Mouse (Mus musculus) bone marrow macrophage, adult 2 months (primary cell): ENCODE results near the gene Acpp. TPM values are rescaled to one million over a fixed set of nuclear protein-coding genes. Genes with fewer than 3 reads are reported as not detected.

Source experiments
- H3K27ac ChIP-seq: 2 replicates; pipeline ENCODE4 v1.5.1; 2012; ENCODE audit warnings: low read depth, low read length; ENCODE audit not compliant: insufficient read depth
- H3K4me1 ChIP-seq: 2 replicates; pipeline ENCODE4 v1.6.1; 2012; ENCODE audit warnings: low read length; ENCODE audit not compliant: control insufficient read depth, insufficient read depth
- H3K4me3 ChIP-seq: 2 replicates; pipeline ENCODE4 v1.5.1; 2012; ENCODE audit warnings: mild to moderate bottlenecking, low read length, moderate library complexity; ENCODE audit not compliant: insufficient read depth
- CTCF ChIP-seq: IDR thresholded peaks from 2 replicates; pipeline ENCODE4 v1.5.1; 2012; ENCODE audit warnings: low read depth, mild to moderate bottlenecking, low read length, moderate library complexity
- POLR2A ChIP-seq: IDR thresholded peaks from 2 replicates; pipeline ENCODE4 v1.6.1; 2012; ENCODE audit warnings: mild to moderate bottlenecking, low read depth, low read length, borderline replicate concordance
- polyA plus RNA-seq: library from polyadenylated mRNA; stranded (reverse); fragments of >200 nt; gene quantifications from 2 replicates; pipeline ENCODE4 v1.2.4, GENCODE M21; 2012; ENCODE audit not compliant: missing spikeins, insufficient read depth, insufficient read length

Acpp gene
- polyA plus RNA-seq, 1 experiment = 10.5 TPM

DNA sequence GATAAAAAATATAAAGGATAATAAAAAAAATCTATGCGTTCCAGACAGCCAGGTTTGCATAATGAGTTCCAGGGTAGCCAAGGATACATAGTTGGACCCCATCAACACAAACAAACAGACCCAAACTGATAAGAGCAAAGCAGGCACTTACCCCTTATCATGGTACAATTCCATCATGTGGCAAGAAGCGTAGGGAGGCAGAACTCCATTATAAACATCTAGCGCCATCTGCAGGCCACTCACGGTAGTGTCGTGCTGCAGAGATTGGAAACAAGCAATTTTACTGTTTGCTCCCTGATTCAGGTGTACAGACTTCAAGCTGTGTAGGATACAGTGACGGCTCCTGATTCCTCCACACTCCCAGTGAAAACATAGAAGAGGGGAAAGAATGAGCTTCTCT is 30.8 kb downstream of the Acpp start:
- H3K27ac ChIP-seq = no peak overlapping the region
- TF ChIP-seq POLR2A = no peak
- TF ChIP-seq CTCF = peak; percentile 68; the same call in 1 of the 2 replicates
- peaks cover 6% of the 10 kb centered on the region; the same call in 1 of the 2 replicates for H3K4me1 ChIP-seq
- no peak overlapping the region for H3K4me3 ChIP-seq

DNA sequence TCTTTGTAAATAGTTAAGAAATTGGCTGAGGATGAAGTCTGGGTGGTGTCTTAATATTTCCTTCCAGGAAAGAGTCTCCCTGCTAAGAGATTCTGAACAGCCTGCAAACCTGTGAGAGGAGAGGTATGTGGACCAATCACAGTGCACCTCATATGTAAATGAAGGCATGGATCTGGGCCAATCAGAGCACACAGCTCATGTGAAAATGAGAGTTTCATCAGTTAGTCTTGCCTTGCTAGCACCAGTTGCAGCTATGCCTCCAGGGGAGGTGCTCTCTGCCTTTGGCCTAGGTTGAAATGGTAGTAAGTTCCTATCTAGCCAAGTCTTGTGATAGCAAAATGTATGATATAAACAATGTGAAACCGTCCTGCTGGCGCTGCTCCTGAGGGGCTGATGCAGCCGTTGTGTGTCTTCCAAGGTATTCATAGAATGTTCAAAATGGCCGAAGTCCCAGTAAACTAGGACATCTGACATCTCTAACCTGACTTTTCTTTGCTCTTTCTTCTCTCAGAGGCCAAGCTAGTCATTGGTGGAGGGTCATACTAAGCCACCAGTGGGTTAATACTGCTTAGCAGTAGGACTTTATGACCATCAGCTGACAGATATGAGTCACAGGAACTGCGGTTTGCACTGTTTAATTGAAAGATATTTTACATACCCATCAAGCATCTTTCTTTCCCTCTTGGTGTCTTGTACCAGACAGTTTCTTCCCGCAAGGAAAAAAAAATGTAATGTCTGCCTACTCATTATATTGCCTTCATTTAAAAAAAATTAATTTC is 32.0 kb downstream of the Acpp start:
- Histone ChIP-seq H3K4me3 (no peak overlapping the region), H3K27ac (no peak overlapping the region)
- TF ChIP-seq CTCF (no peak), POLR2A (no peak)

DNA sequence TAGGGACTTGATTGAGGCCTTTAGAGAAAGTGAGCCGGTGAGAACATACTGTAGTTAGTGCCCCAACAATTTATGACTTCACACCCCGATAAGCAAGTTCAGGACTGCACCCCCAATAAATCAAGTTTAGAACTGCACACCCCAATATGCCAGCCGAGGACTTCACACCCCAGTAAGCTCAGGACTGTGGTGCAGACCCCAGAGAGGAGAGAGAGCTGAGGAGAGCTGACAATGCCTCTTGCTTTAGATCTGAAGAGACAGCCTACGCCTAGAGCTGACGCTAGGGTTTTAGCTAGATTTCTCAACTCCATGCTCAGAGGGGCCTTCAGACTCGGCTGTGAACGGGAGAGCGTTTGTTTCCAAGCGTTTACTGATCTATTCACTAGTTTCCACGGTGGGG is 32.7 kb downstream of the Acpp start:
- no peak overlapping the region for H3K27ac ChIP-seq
- no peak overlapping the region for H3K4me3 ChIP-seq

More for the DNA sequence above, 32.0 kb downstream of the Acpp start:
- peaks cover 6% of the 10 kb centered on the region; the same call in 1 of the 2 replicates for H3K4me1 ChIP-seq

DNA sequence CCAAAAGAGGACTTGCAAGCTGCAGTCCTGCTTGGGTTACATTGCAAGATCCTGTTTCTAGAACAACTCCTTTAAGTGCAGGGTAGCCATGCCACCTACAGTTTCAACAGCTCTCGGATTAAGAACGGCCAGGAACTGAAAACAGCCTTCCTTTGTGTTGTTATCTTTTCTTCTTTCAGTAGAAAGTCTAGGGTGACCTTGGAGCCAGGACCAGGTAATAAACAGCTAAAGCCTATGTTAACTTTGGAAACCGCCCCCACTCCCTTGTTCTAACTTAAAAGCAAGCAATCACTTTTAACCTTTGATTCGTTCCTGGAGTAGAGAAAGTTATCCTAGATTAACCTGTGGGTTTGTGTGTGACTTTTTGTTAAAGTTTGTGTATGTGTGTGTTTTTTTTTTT is 33.2 kb downstream of the Acpp start:
- TF ChIP-seq POLR2A (no peak), CTCF (no peak)
- no peak overlapping the region for H3K4me3 ChIP-seq

More for the DNA sequence above, 32.7 kb downstream of the Acpp start:
- TF ChIP-seq CTCF = no peak
- TF ChIP-seq POLR2A = no peak
- peaks cover 6% of the 10 kb centered on the region; the same call in 1 of the 2 replicates for H3K4me1 ChIP-seq

GRCm38 (mm10) chr9:104300569-104300968 is 37.0 kb downstream of the Acpp start:
- Histone ChIP-seq H3K4me3 (no peak overlapping the region), H3K27ac (no peak overlapping the region), H3K4me1 (0 out of 2 replicates have a peak, but pooled peaks cover under 1% of the 10 kb centered on the region)
- TF ChIP-seq CTCF (no peak), POLR2A (no peak)

More for the DNA sequence above, 33.2 kb downstream of the Acpp start:
- Histone ChIP-seq H3K27ac (no peak overlapping the region), H3K4me1 (peaks cover 6% of the 10 kb centered on the region; the same call in 1 of the 2 replicates)

- H3K27ac ChIP-seq = no peak overlapping the region
- H3K4me1 ChIP-seq = no peaks in the 10 kb centered on the region
- TF ChIP-seq CTCF (no peak), POLR2A (no peak)
- H3K4me3 ChIP-seq = no peak overlapping the region
Observed at GRCm38 (mm10) chr9:104297041-104297440, 40.5 kb downstream of the Acpp start.

DNA sequence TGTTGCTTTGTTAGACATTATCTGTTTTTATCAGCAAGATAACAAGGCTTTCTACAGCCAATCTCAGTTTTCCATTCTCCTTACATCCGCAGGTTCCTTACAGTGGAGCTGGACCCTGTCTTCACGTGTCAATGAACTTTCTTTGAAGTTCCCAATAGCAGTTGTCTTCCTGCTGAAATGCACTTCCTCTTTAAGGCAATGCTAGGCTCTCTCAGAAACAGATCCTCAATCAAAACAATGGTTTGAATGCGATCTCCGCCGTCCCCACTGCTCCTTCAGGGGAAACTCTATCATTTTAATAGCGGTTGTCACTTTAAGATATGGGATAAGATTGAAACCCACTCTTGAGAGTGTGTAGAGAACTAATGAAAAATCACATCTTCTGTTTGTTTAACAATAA is 52.6 kb downstream of the Acpp start:
- TF ChIP-seq CTCF (no peak), POLR2A (no peak)
- peaks cover 27% of the 10 kb centered on the region for H3K4me1 ChIP-seq

DNA sequence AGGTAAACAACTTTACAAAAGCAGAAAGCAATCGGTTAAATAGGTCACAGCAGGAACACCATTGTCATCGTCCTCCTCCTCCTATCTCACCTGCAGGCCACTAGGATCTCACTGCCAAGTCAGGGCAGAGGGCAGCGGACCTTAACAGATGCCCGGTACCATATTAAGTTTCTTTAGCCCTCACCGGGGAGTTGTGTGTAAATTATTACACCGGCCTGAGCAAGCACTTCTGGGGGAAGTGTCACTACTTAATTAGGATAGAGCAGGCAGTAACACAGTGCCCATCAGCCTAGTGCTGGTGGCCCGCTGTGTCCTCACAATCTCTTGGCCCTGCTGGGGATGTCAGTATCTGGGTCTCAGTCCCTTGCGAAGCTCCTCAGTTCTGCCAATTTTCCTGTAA is 55.0 kb downstream of the Acpp start:
- Histone ChIP-seq H3K4me1 (peaks cover 27% of the 10 kb centered on the region), H3K27ac (no peak overlapping the region), H3K4me3 (no peak overlapping the region)
- TF ChIP-seq POLR2A = no peak
- TF ChIP-seq CTCF = no peak

More for the DNA sequence above, 52.6 kb downstream of the Acpp start:
- no peak overlapping the region for H3K27ac ChIP-seq
- no peak overlapping the region for H3K4me3 ChIP-seq

DNA sequence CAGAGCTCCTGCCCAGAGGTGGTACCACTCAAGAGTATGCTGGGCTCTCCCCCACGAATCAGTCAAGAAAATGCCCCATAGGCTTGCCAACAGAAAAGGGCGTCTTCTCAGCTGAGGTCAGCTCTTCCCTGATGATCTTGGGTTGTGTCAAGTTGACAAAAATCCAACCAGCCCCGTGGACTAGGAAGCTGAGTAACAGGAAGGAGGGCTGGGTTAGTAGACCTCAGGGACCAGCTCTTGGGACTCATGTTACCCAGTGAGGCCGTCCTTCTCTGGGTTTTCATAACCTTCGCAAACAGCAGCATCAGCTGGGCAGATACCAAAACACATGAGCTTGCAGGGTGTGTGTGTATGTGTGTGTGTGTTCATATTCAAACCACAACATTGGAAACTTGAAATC is 55.8 kb downstream of the Acpp start:
- Histone ChIP-seq H3K27ac (no peak overlapping the region), H3K4me1 (peaks cover 27% of the 10 kb centered on the region), H3K4me3 (no peak overlapping the region)
- TF ChIP-seq CTCF = no peak
- TF ChIP-seq POLR2A = no peak

DNA sequence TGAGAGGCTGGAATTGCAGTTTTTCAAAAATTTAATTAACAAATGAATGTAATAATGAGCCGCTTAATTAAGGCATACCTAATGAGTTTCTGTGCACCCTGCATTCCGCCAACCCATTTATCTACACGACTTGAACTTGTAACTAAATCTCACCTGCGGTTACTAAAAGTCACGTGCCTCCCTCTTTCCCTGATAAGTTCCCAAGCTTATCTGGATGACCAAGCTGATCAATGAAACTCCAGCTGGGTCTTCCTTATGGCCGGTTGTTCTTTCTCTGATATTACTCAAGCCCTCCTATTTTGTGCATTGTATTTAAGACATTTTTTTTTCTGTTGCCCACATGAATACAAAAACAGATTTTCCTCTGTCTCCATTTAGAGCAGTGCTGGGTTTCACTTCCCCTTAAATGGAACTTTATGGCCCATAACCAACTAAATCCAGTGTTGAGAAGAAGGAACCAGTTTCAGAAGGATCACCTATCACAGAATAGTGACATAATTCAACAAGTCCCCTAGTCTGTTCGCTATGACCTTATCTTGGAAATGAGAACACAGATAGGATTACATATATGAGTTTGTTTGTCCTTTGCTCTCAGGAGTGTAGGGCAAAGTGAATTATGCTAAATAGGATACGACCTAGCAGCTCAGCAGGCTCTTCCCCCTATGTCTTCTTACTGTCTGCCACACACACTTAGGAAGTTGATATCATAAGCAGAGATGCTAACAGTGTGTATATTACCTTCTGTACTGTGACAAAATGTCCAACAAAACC is 56.6 kb downstream of the Acpp start:
- no peak overlapping the region for H3K4me3 ChIP-seq
- H3K4me1 ChIP-seq = peaks cover 27% of the 10 kb centered on the region
- TF ChIP-seq POLR2A (no peak), CTCF (no peak)
- peak overlapping the region; percentile 53 for H3K27ac ChIP-seq
